Mouse (Mus musculus) embryonic facial prominence, embryonic 15.5 days (tissue): ENCODE measurements around the gene Bclaf1. TPM values are rescaled to one million over a fixed set of nuclear protein-coding genes. Genes with fewer than 3 reads are reported as not detected.

ENCODE experiments used
- ATAC-seq: fragments of 200-750 bp; cut with Nextera tagmentation; 2 replicates; pipeline ENCODE4 v1.8.0; 2017; ENCODE audit warnings: low read depth, moderate TSS enrichment; ENCODE audit not compliant: insufficient number of reproducible peaks, low FRiP score, low TSS enrichment
- H3K27ac ChIP-seq: fragments of 300-500 bp; sonication (generic); replicated peaks from 2 replicates; pipeline ENCODE4 v1.5.1; 2015; ENCODE audit warnings: mild to moderate bottlenecking, inconsistent platforms
- H3K27me3 ChIP-seq: fragments of 300-500 bp; sonication (generic); 2 replicates; pipeline ENCODE4 v1.6.1; 2015; ENCODE audit warnings: inconsistent platforms
- H3K36me3 ChIP-seq: fragments of 300-500 bp; sonication (generic); 2 replicates; pipeline ENCODE4 v1.6.1; 2015; ENCODE audit warnings: mild to moderate bottlenecking, inconsistent platforms
- H3K4me1 ChIP-seq: fragments of 300-500 bp; sonication (generic); 2 replicates; pipeline ENCODE4 v1.6.1; 2015; ENCODE audit warnings: inconsistent platforms
- H3K4me2 ChIP-seq: fragments of 300-500 bp; sonication (generic); replicated peaks from 2 replicates; pipeline ENCODE4 v1.6.1; 2015; ENCODE audit warnings: mild to moderate bottlenecking, inconsistent platforms
- H3K4me3 ChIP-seq: fragments of 300-500 bp; sonication (generic); replicated peaks from 2 replicates; pipeline ENCODE4 v1.5.1; 2015; ENCODE audit warnings: mild to moderate bottlenecking, inconsistent platforms
- H3K9ac ChIP-seq: fragments of 300-500 bp; sonication (generic); 2 replicates; pipeline ENCODE4 v1.6.1; 2015; ENCODE audit warnings: inconsistent platforms
- H3K9me3 ChIP-seq: fragments of 300-500 bp; sonication (generic); replicated peaks from 2 replicates; pipeline ENCODE4 v1.6.1; 2016; ENCODE audit warnings: inconsistent platforms
- WGBS: fragments of 180-500 bp; shearing (Covaris S2); methylation state at CpG from one replicate; pipeline ENCODE4 v1.1.7; 2015; 5-methylcytosine and 5-hydroxymethylcytosine counted together
- polyA plus RNA-seq: library from polyadenylated mRNA; unstranded; fragments of >200 nt; fragmentation: Nextera tagmentation; extraction: Ambion mirVana; gene quantifications from 2 replicates; pipeline ENCODE4 v1.2.1, GENCODE M21; 2015

Gene Bclaf1
- polyA plus RNA-seq, 1 experiment from 2014 or later: 107 TPM

DNA sequence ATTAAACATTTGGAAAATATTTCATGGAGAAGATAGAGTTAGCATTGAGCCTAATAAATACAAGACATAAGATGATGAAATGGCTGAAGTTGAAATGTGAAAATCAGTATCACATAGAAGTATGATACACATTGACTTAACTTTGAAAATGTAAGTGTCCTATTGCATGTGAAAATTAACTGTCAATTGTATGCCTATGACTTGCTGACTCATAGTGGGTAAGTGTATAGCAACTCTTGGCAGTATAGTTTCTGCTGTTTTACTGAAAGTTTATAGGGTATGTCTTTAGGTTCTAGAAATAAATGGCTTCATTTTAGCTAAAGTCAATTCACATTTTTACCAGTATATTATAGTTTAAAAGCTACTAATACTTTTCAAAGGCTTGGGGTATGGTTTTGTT is 14.0 kb downstream of the Bclaf1 start:
- Histone ChIP-seq H3K4me2 (no peak overlapping the region), H3K27ac (no peak overlapping the region), H3K4me3 (no peak overlapping the region), H3K27me3 (no peaks in the 10 kb centered on the region), H3K36me3 (peaks cover 43% of the 10 kb centered on the region), H3K9me3 (no peaks in the 10 kb centered on the region), H3K4me1 (no peaks in the 10 kb centered on the region), H3K9ac (no peak overlapping the region)
- no peak for ATAC-seq

DNA sequence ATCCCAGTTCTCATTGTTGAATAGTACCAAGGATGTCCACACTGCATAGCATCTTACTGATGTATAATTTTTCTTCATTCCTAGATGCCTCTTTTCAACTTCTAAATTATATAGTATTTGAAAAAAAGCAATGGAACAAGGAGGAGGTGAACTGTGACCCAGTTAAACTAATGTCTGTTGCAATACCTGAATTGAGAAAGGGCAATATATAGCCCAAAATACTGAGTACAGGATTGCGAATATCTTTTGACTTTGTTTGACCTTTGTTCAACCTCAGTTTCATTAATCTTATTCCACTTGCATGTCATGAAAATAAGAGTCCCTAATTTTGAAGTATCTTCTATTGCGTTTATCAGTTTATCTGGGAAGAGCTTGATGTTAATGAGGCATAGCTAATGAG is 19.0 kb downstream of the Bclaf1 start:
- no peak overlapping the region for H3K4me2 ChIP-seq
- H3K9me3 ChIP-seq: no peaks in the 10 kb centered on the region
- H3K27me3 ChIP-seq: no peaks in the 10 kb centered on the region
- H3K9ac ChIP-seq: no peak overlapping the region
- peaks cover 51% of the 10 kb centered on the region for H3K36me3 ChIP-seq
- H3K4me3 ChIP-seq: no peak overlapping the region
- H3K4me1 ChIP-seq: no peaks in the 10 kb centered on the region
- ATAC-seq: no peak
- WGBS: 93% methylated on average over 2 of the region's 2 CpGs
- H3K27ac ChIP-seq: no peak overlapping the region

DNA sequence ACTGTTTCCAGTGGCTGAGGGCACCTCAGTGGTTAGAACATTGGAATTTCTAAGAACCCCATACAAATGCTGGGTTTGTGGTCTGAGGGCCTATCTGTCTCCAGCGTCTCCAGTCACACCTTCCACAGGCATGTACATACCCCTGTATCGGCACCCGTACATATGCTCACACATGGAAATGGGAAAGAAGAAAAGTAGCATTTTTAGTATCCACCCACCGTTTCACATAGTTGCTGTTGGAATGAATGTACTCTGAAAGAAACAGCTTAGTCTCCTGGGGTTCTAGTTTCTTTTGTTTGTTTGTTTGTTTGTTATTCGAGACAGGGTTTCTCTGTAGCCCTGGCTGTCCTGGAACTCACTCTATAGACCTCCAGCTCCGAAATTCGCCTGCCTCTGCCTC is 25.6 kb downstream of the Bclaf1 start:
- Histone ChIP-seq H3K27ac (no peak overlapping the region), H3K4me1 (no peaks in the 10 kb centered on the region), H3K27me3 (no peaks in the 10 kb centered on the region), H3K4me2 (no peak overlapping the region), H3K9me3 (no peaks in the 10 kb centered on the region), H3K9ac (no peak overlapping the region), H3K4me3 (no peak overlapping the region), H3K36me3 (peaks cover 64% of the 10 kb centered on the region)
- no peak for ATAC-seq
- WGBS: 85% methylated on average over 7 of the region's 7 CpGs

DNA sequence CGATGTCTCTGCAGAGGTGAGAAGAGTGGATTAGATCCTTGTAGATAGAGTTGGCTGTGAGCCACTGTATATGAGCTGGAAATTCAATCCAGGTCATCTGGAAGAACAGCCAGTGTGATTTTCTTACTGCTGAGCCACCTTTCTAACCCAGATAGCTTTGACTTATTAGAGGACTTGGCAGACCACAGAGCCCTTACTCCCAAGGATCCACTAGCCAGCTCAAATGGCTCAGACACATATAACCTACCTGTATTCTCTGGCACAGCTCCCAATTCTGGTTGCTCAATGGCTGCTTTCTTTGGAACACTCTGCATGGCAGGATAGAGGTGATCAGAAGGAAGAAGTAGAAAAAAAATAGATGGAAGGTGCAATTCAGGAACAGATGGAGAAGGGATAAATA is 33.5 kb downstream of the Bclaf1 start:
- Histone ChIP-seq H3K4me2 (no peak overlapping the region), H3K4me3 (no peak overlapping the region), H3K27ac (no peak overlapping the region), H3K9ac (no peak overlapping the region), H3K36me3 (peaks cover 40% of the 10 kb centered on the region), H3K4me1 (peaks cover 11% of the 10 kb centered on the region), H3K27me3 (no peaks in the 10 kb centered on the region), H3K9me3 (no peaks in the 10 kb centered on the region)
- ATAC-seq: no peak
- WGBS: 75% methylated on average over 1 of the region's 1 CpGs

DNA sequence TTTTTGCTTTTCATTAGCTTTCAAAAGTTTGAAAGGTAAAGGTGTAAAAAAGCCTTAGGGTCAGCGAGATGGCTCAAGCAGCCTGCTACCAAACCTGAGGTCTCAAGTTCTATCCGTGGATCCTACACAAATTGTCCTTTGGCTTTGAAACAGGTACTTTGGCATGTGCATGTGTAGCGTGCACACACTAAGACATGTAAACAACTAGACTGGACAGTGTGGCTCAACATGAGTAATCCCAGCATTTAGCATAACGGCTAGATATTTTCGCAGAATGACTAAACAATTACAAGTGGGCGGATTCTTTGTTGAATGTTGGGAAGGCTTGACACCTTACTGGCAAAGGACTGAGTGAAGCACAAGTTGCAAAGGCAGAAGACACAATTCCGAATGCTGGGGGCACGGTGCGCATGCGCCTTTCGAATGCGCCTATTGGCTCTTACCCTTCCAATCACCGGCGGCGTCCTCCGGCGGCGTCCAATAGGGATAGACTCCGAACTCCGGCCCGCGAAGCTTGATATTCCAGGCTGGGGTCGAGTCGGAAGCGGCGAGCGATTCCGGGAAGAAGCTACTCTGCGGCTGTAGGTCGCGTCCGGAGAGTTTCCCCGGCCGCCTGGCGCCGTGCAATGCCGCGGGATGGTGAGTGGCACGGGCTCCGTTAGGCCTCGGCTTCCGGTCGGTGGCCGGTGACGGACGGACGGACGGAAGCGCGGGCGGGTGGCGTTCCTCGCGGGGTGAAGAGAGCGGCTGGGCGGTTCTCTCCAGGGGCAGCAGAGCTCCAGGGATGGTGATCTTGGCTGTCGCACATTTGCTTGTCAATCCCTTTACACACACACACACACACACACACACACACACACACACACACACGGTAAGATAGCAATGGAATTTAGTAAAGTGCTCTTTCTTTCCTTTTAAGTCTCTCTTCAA is 35.3 kb downstream of the Bclaf1 start, which contains the start of gene Mtfr2:
Gene Mtfr2 (plus strand): TSS at position 486 of the 930 bp plus-strand sequence.
- Histone ChIP-seq H3K36me3 (peaks cover 32% of the 10 kb centered on the region), H3K9me3 (no peaks in the 10 kb centered on the region), H3K9ac (peak within 1 kb of the TSS; percentile 37), H3K4me2 (peak within 1 kb of the TSS; percentile 95), H3K27me3 (no peaks in the 10 kb centered on the region), H3K4me1 (peaks cover 11% of the 10 kb centered on the region), H3K4me3 (peak within 1 kb of the TSS; percentile 71), H3K27ac (no peak within 1 kb of the TSS; the same call in 1 of the 2 replicates)
- peak; percentile 94 for ATAC-seq
- WGBS: 2% methylated on average over 58 of the region's 58 CpGs

DNA sequence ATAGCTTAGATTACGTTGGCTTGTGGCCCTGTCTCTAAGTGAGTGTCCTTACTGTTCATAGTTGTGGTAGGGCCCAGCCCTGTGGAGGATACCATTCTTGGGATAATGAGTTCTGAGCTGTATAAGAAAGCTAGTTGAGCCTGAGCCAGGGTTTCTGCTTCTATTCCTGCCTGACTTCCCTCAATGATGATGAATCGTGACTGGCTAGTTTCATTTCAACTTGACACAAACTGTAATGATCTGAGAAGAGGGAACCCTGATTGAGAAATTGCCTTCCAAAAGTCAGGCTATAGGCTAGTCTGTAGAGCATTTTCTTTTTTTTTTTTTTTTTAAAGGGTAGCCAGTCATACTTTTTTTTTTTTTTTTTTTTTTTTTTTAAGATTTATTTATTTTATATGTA is 36.6 kb downstream of the Bclaf1 start:
- Histone ChIP-seq H3K27me3 (no peaks in the 10 kb centered on the region), H3K36me3 (peaks cover 19% of the 10 kb centered on the region), H3K4me3 (peak overlapping the region; percentile 71; the same call in 1 of the 2 replicates), H3K4me1 (peaks cover 11% of the 10 kb centered on the region), H3K9me3 (no peaks in the 10 kb centered on the region), H3K27ac (no peak overlapping the region), H3K4me2 (no peak overlapping the region), H3K9ac (no peak overlapping the region)
- 84% methylated on average over 2 of the region's 2 CpGs for WGBS
- no peak for ATAC-seq

DNA sequence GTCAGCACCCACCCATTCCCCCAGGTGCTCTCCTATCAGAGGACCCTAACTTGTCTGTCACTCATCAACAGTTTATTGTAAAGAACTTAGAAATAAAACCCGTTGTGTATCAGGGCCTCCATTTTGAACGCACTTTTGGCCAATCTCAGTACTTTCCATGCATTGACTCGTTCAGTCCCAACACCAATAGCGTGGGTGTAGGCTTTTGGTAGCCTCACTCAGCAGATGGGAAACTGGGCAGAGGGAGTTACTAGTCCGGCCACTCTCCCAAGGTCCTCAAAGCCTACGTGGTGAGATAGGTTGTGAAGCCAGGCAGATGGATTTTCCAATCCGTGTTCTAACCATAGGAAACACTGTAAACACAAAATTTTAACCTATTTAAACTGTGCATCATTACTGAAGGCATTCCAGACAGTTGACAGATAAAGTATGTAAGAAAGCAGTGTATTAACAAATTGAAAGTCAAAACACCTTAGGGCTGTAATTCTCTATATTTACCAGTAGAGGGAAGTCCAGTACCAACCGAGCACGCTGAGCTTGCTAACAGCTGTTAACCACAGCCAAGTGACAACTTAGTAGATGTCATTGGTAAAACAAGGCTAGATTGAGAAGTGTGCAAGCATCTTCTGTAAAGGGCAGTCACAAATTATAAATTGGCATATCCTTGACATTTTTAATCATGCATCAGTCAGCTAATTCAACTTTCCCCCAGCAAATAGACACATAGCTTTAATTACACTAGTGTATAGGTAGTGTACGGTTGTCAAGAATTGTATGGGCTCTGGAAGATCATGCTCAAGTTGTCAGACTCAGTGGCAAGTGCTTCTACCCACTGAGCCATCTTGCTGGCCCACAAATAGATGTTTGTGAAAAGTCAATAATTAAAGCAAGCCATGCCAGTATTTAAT is 49.5 kb downstream of the Bclaf1 start:
- Histone ChIP-seq H3K4me2 (no peak overlapping the region), H3K27me3 (no peaks in the 10 kb centered on the region), H3K27ac (no peak overlapping the region), H3K9ac (no peak overlapping the region), H3K4me1 (no peaks in the 10 kb centered on the region), H3K4me3 (no peak overlapping the region), H3K36me3 (peaks cover 2% of the 10 kb centered on the region; the same call in 1 of the 2 replicates), H3K9me3 (no peaks in the 10 kb centered on the region)
- 60% methylated on average over 10 of the region's 10 CpGs for WGBS
- no peak for ATAC-seq

DNA sequence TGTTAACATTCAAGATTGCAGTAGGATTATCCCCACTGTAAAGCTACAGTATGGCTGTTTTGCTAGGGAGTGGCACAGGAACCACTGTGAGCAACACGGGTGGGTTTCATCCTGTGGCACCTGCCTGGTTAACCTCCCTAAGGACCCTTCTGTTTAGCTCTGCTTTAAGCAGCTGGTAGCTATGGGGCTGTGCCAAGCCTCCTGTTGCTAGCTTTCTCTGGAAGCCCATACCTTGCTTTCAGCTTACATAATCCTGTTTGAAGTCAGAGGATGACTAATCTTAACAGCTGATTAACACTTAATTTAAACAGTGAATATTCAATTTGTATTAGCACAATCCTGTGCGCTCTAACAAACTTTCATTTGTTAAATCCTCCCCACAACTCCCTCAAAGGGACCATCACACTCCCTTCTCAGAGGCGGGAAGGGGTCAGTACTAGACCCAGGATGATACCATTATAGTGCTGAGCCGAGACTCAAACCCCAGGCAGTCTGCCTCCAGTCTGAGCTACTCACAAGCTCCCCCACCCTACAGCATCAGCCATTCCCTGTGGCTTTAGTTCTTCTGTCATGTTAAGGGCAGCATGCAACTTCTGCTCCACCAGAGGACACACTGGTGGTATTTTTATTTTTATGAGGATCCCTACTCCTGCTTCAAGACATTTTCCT is 50.3 kb downstream of the Bclaf1 start:
- Histone ChIP-seq H3K4me3 (no peak overlapping the region), H3K9ac (no peak overlapping the region), H3K9me3 (peaks cover 2% of the 10 kb centered on the region; the same call in 1 of the 2 replicates), H3K4me2 (no peak overlapping the region), H3K4me1 (no peaks in the 10 kb centered on the region), H3K27me3 (no peaks in the 10 kb centered on the region), H3K27ac (no peak overlapping the region), H3K36me3 (no peaks in the 10 kb centered on the region)
- 74% methylated on average over 4 of the region's 4 CpGs for WGBS
- no peak for ATAC-seq

DNA sequence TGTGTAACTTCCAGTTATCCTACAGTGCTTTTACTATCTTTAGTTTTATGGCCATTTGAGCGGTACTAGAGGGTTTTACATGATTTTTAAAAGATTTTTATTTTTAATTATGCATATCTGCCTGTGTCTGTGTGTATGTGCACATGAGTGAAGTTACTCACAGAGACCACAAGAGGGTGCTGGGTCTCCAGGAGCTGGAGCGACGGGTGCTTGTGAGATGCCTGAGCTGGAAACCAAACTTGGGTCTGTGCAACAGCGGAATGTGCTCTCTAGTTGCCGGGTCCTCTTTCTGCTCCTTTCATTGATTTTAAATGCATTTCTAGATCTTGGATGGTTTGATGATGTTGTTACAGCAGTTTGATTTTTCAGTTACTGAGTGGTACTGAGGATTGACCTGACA is 59.8 kb downstream of the Bclaf1 start:
- WGBS: 96% methylated on average over 5 of the region's 5 CpGs
- no peak for ATAC-seq
- no peak overlapping the region for H3K4me3 ChIP-seq
- H3K4me1 ChIP-seq: no peaks in the 10 kb centered on the region
- no peak overlapping the region for H3K9ac ChIP-seq
- H3K36me3 ChIP-seq: no peaks in the 10 kb centered on the region
- no peak overlapping the region for H3K27ac ChIP-seq
- no peak overlapping the region for H3K4me2 ChIP-seq
- no peaks in the 10 kb centered on the region for H3K27me3 ChIP-seq
- peaks cover 4% of the 10 kb centered on the region; the same call in 1 of the 2 replicates for H3K9me3 ChIP-seq

DNA sequence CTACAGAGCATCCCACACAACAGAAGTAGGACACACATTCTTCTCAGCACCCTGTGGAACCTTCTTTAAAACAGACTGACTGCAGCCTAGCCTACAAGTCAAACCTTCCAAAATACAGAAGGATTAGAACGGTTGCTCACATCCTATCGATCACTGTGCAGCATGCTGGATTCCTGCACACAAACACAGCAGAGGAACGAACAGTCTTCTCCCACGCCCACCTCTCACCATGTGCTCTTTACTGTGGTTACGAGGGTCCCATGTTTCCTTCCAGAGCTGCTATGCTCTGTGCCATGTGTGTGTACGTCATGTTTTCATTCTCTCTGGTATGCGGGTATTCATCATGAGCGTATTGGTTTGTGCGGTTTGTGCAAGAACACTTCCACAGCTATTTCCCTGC is 65.4 kb downstream of the Bclaf1 start:
- Histone ChIP-seq H3K27ac (no peak overlapping the region), H3K9ac (no peak overlapping the region), H3K4me2 (no peak overlapping the region), H3K27me3 (no peaks in the 10 kb centered on the region), H3K9me3 (no peaks in the 10 kb centered on the region), H3K36me3 (no peaks in the 10 kb centered on the region), H3K4me1 (no peaks in the 10 kb centered on the region), H3K4me3 (no peak overlapping the region)
- WGBS: 58% methylated on average over 9 of the region's 9 CpGs
- no peak for ATAC-seq
